Comparison of ENCODE assay signal across 8 mouse cellular contexts in genomic region chr16:4552829-4553550, GRCm38 (mm10). TPM values are rescaled to one million over a fixed set of nuclear protein-coding genes. Genes with fewer than 3 reads are reported as not detected.
A peak's percentile ranks its signal among the peaks of the same experiment; 100 is the strongest.
DNase-seq lines count a peak whose midpoint lies in the region; ATAC-seq and TF ChIP-seq lines count a peak whose summit lies in the region.

No protein-coding gene starts in this region.

- H3K4me1 ChIP-seq in hindbrain, embryonic 13.5 days (replicated peaks): peaks cover 29% of the 10 kb centered on the region

- ATAC-seq in erythroid progenitor cell, adult 5-6 weeks (replicated peaks; ENCODE audit: low FRiP score, poor library complexity, severe bottlenecking): 0 out of 2 replicates have a peak, but pooled peaks have one; percentile 35
- no peak for ATAC-seq in hindbrain, embryonic 13.5 days (ENCODE audit: low FRiP score)
- no peak for ATAC-seq in activated CD4-positive, CD25-positive, alpha-beta regulatory T cell, adult 4 months

- H3K27me3 ChIP-seq in hindbrain, embryonic 13.5 days: no peaks in the 10 kb centered on the region
- H3K27me3 ChIP-seq in myocyte (ENCODE audit: control insufficient read depth, insufficient read depth, insufficient read length): no peaks in the 10 kb centered on the region

- TF ChIP-seq POLR2A in myocyte (IDR thresholded peaks at IDR 0.05; ENCODE audit: insufficient read length, low read depth): no peak

- H3K4me2 ChIP-seq in hindbrain, embryonic 13.5 days: no peak overlapping the region
- H3K4me2 ChIP-seq in myocyte (ENCODE audit: low read depth): peak overlapping the region; percentile 39

- no peak overlapping the region for H3K27ac ChIP-seq in hindbrain, embryonic 13.5 days

- no peaks in the 10 kb centered on the region for H3K9me3 ChIP-seq in hindbrain, embryonic 13.5 days

- peaks cover 27% of the 10 kb centered on the region for H3K36me3 ChIP-seq in hindbrain, embryonic 13.5 days
- no peaks in the 10 kb centered on the region for H3K36me3 ChIP-seq in myocyte (ENCODE audit: control insufficient read depth, insufficient read depth)

- H3K79me2 ChIP-seq in myocyte (ENCODE audit: control insufficient read depth, insufficient read depth): peaks cover 44% of the 10 kb centered on the region

- peak; percentile 44 for DNase-seq in urinary bladder, postnatal 14 days (ENCODE audit: low spot score)
- DNase-seq in urinary bladder, postnatal 10 days (ENCODE audit: low spot score): no peak
- no peak for DNase-seq in left cerebral cortex, adult 18-20 months (ENCODE audit: low spot score in 2 of 2)
- no peak for DNase-seq in right cerebral cortex, postnatal 36 days (ENCODE audit: low spot score in 2 of 2)

- no peak overlapping the region for H3ac ChIP-seq in myocyte (ENCODE audit: control insufficient read depth, insufficient read length)

- H3K9ac ChIP-seq in hindbrain, embryonic 13.5 days: peak overlapping the region; percentile 46; the same call in 1 of the 2 replicates

- WGBS in hindbrain, embryonic 13.5 days: 57% methylated on average over 6 of the region's 6 CpGs

- H3K4me3 ChIP-seq in hindbrain, embryonic 13.5 days: no peak overlapping the region
- H3K4me3 ChIP-seq in myocyte: no peak overlapping the region

TF ChIP-seq in myocyte, 11 proteins besides CTCF, POLR2A, EP300 and RAD21:
- no peak for TF ChIP-seq SRF (IDR thresholded peaks at IDR 0.05; ENCODE audit: control insufficient read depth, insufficient read length, low read depth)

RNA-seq across cellular contexts. Expression of gene Tfap4, which starts 6.7 kb away (rescaled TPM):
- total RNA-seq in erythroid progenitor cell, adult 5-6 weeks (2015; ENCODE audit: low replicate concordance): 4.6 and 7.6 TPM in 2 replicates
- total RNA-seq in erythroid progenitor cell, adult 5-6 weeks (2017; ENCODE audit: low replicate concordance): 1.7 and 2.7 TPM in 2 replicates
- polyA plus RNA-seq in hindbrain, embryonic 13.5 days (2015; fragmentation: Nextera tagmentation; extraction: Ambion mirVana): 9.6 and 10.0 TPM in 2 replicates
- 4.0 TPM for polyA plus RNA-seq in myocyte (2012; fragmentation: generic; extraction: Trizol)
- polyA plus RNA-seq in activated CD4-positive, CD25-positive, alpha-beta regulatory T cell, adult 4 months (2017; shearing (Covaris generic)): 1 to 10 TPM; 4.1 to 6.2 TPM
- total RNA-seq in left cerebral cortex, adult 18-20 months (2021): 1 to 10 TPM; 3.5 to 3.6 TPM

RNA-seq across cellular contexts. Expression of gene Srl, which starts 11.4 kb away (rescaled TPM):
- total RNA-seq in erythroid progenitor cell, adult 5-6 weeks (2015; ENCODE audit: low replicate concordance): 2.9 TPM in 1 of 2 replicates, not detected in the other
- total RNA-seq in erythroid progenitor cell, adult 5-6 weeks (2017; ENCODE audit: low replicate concordance): 1.4 TPM in 1 of 2 replicates, not detected in the other
- polyA plus RNA-seq in hindbrain, embryonic 13.5 days (2015; fragmentation: Nextera tagmentation; extraction: Ambion mirVana): 24.6 and 27.0 TPM in 2 replicates
- polyA plus RNA-seq in myocyte (2012; fragmentation: generic; extraction: Trizol): 381 TPM
- 1 to 10 TPM in 1 of 2 experiments, under 1 TPM in 1; 0.20 to 1.9 TPM for polyA plus RNA-seq in activated CD4-positive, CD25-positive, alpha-beta regulatory T cell, adult 4 months (2017; shearing (Covaris generic))
- 1 to 10 TPM; 3.0 to 4.1 TPM for total RNA-seq in left cerebral cortex, adult 18-20 months (2021)

RNA-seq across cellular contexts. Expression of gene Glis2, which starts 41.5 kb away (rescaled TPM):
- total RNA-seq in erythroid progenitor cell, adult 5-6 weeks (2015; ENCODE audit: low replicate concordance): not detected in 2 replicates
- total RNA-seq in erythroid progenitor cell, adult 5-6 weeks (2017; ENCODE audit: low replicate concordance): not detected in 2 replicates
- 21.8 and 22.5 TPM in 2 replicates for polyA plus RNA-seq in hindbrain, embryonic 13.5 days (2015; fragmentation: Nextera tagmentation; extraction: Ambion mirVana)
- 29.6 TPM for polyA plus RNA-seq in myocyte (2012; fragmentation: generic; extraction: Trizol)
- polyA plus RNA-seq in activated CD4-positive, CD25-positive, alpha-beta regulatory T cell, adult 4 months (2017; shearing (Covaris generic)): under 1 TPM in 1 of 2 experiments, not detected in 1; 0.71 TPM
- 10 to 100 TPM; 12.4 to 16.6 TPM for total RNA-seq in left cerebral cortex, adult 18-20 months (2021)

Comparison
In these comparisons a context has a peak if more than half of its experiments do, and no peak if none do; other contexts are left out.
1. RNA of gene Srl, which starts 11.4 kb away (polyA plus RNA-seq): 381 TPM in myocyte (single experiment); 24.6 to 27.0 TPM in hindbrain, embryonic 13.5 days and 0.20 to 1.9 TPM in activated CD4-positive, CD25-positive, alpha-beta regulatory T cell, adult 4 months; every median in the first group is over 10 times any median in the second.
2. RNA of gene Glis2, which starts 41.5 kb away (polyA plus RNA-seq): 29.6 TPM in myocyte (single experiment) and 21.8 to 22.5 TPM in hindbrain, embryonic 13.5 days; 0.71 TPM in activated CD4-positive, CD25-positive, alpha-beta regulatory T cell, adult 4 months; every median in the first group is over 10 times any median in the second.